Comparison of ENCODE assay signal across 16 mouse cellular contexts in the genomic region with DNA sequence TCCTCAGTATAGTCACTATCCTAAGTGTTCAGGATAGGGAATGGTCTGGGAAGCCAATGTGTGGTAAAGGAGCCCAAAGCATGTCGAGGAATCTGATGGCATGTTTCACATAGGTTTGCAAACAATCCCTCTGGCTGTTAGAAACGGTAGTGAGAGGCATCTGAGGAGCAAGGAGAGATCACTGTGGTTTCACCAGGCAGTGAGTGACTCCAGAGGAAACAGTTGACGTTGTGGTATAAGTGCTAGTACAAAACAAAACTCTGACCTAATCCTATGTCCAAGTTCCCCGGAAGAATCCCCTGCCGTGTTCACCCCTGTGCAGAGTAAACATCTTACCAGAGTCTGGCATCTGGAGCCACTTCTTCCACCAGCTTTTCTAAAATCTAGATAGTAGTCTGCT.
"Had no signal": no experiment of that assay in that cellular context is flagged by ENCODE, and none has a peak within 500 bp of the region (broad histone marks: within the 10 kb centered on the region; RNA-seq: fewer than 3 reads in every experiment).

No protein-coding gene starts in this region.

- H3K4me2 ChIP-seq: neural tube, embryonic 12.5 days; neural tube, embryonic 13.5 days; neural tube, embryonic 15.5 days; stomach, embryonic 15.5 days had no signal

- H3K4me3 ChIP-seq: neural tube, embryonic 12.5 days; neural tube, embryonic 13.5 days; neural tube, embryonic 15.5 days; stomach, embryonic 15.5 days had no signal

- H3K27me3 ChIP-seq: neural tube, embryonic 12.5 days; neural tube, embryonic 13.5 days; neural tube, embryonic 15.5 days; stomach, embryonic 15.5 days had no signal

- H3K36me3 ChIP-seq: neural tube, embryonic 12.5 days; neural tube, embryonic 13.5 days; neural tube, embryonic 15.5 days; stomach, embryonic 15.5 days had no signal

- DNase-seq: retina, postnatal 1 day; right cerebral cortex, adult 18-20 months; right cerebral cortex, postnatal 14 days; right cerebral cortex, postnatal 25 days; right cerebral cortex, postnatal 4 days; spleen, adult 18-20 months; thymus, adult 2 months; thymus, postnatal 14 days; thymus, postnatal 25 days; thymus, postnatal 36 days; thymus, postnatal 4 days had no signal

- H3K9ac ChIP-seq: neural tube, embryonic 12.5 days; neural tube, embryonic 13.5 days; neural tube, embryonic 15.5 days; stomach, embryonic 15.5 days had no signal

- H3K4me1 ChIP-seq: neural tube, embryonic 12.5 days; neural tube, embryonic 13.5 days; neural tube, embryonic 15.5 days; stomach, embryonic 15.5 days had no signal

- H3K9me3 ChIP-seq: neural tube, embryonic 12.5 days; neural tube, embryonic 13.5 days; neural tube, embryonic 15.5 days; stomach, embryonic 15.5 days had no signal

- H3K27ac ChIP-seq: neural tube, embryonic 12.5 days; neural tube, embryonic 13.5 days; neural tube, embryonic 15.5 days; stomach, embryonic 15.5 days; stomach, postnatal 0 days had no signal
